Mouse (Mus musculus): ENCODE data around the gene Cnppd1.

GRCm38 (mm10) chr1:75181377-75181870 lies 38.9 kb upstream of the Cnppd1 start:
- TF ChIP-seq CTCF (IDR thresholded peaks at IDR 0.05) (no peak), POLR2A (IDR thresholded peaks at IDR 0.05; ENCODE audit: insufficient read depth, low read depth, low read length) (no peak), EP300 (IDR thresholded peaks at IDR 0.05; ENCODE audit: insufficient read depth, low read depth, low read length) (no peak)
